Mouse (Mus musculus) lung, adult 2 months (tissue): ENCODE measurements around the gene Ccna1. TPM values are rescaled to one million over a fixed set of nuclear protein-coding genes. Genes with fewer than 3 reads are reported as not detected.
A peak's percentile ranks its signal among the peaks of the same experiment; 100 is the strongest.

Experiments
- DNase-seq: peaks from one replicate; pipeline ENCODE4 v3.0.0; 2022
- H3K4me1 ChIP-seq: fragments of 200-500 bp; 2 replicates; pipeline ENCODE4 v1.6.1; 2011; ENCODE audit warnings: low read length; ENCODE audit not compliant: control insufficient read depth, insufficient read depth
- H3K4me3 ChIP-seq: fragments of 200-500 bp; replicated peaks from 2 replicates; pipeline ENCODE3; 2011; ENCODE audit warnings: low read depth, mild to moderate bottlenecking, control low read depth, low read length; ENCODE audit errors: extremely low read depth
- CTCF ChIP-seq: fragments of 200-500 bp; IDR thresholded peaks from 2 replicates; pipeline ENCODE4 v1.5.1; 2011; ENCODE audit warnings: mild to moderate bottlenecking, low read length, control low read depth; ENCODE audit not compliant: insufficient read depth
- POLR2A ChIP-seq: fragments of 200-500 bp; IDR thresholded peaks from 2 replicates; pipeline ENCODE4 v1.6.1; 2011; ENCODE audit warnings: low read depth, mild to moderate bottlenecking, control low read depth, low read length, borderline replicate concordance; ENCODE audit errors: extremely low read depth
- WGBS: fragments of 180-500 bp; shearing (Covaris S2); methylation state at CpG from one replicate; pipeline ENCODE4 v1.1.7; 2018; 5-methylcytosine and 5-hydroxymethylcytosine counted together
- polyA plus RNA-seq: library from polyadenylated mRNA; depleted of rRNA; stranded (reverse); fragments of >200 nt; gene quantifications from 2 replicates; pipeline ENCODE4 v1.2.3, GENCODE M21; 2012

Gene Ccna1
- polyA plus RNA-seq, 1 experiment, result 1.3 TPM

- no peak overlapping the region for H3K4me3 ChIP-seq
- 38% methylated on average over 4 of the region's 4 CpGs for WGBS
- no peak for TF ChIP-seq POLR2A
- no peak for TF ChIP-seq CTCF
- no peak for DNase-seq
- no peaks in the 10 kb centered on the region for H3K4me1 ChIP-seq
Observed at GRCm38 (mm10) chr3:55088359-55088758, 33.1 kb upstream of the Ccna1 start.

- Histone ChIP-seq H3K4me1 (no peaks in the 10 kb centered on the region), H3K4me3 (no peak overlapping the region)
- no peak for DNase-seq
- TF ChIP-seq CTCF (no peak), POLR2A (no peak)
- WGBS, result 54% methylated on average over 4 of the region's 4 CpGs
Observed at GRCm38 (mm10) chr3:55087360-55087759, 32.1 kb upstream of the Ccna1 start.

GRCm38 (mm10) chr3:55086948-55087347 is 31.6 kb upstream of the Ccna1 start:
- no peak overlapping the region for H3K4me3 ChIP-seq
- no peak for DNase-seq
- H3K4me1 ChIP-seq, result no peaks in the 10 kb centered on the region
- no peak for TF ChIP-seq CTCF
- TF ChIP-seq POLR2A, result no peak
- WGBS, result 76% methylated on average over 5 of the region's 5 CpGs

GRCm38 (mm10) chr3:55085716-55086115 is 30.4 kb upstream of the Ccna1 start:
- no peak for DNase-seq
- Histone ChIP-seq H3K4me1 (no peaks in the 10 kb centered on the region), H3K4me3 (no peak overlapping the region)
- WGBS, result 44% methylated on average over 3 of the region's 3 CpGs
- TF ChIP-seq POLR2A (no peak), CTCF (no peak)

- WGBS, result 60% methylated on average over 6 of the region's 6 CpGs
- TF ChIP-seq CTCF (no peak), POLR2A (no peak)
- no peak for DNase-seq
- no peak overlapping the region for H3K4me3 ChIP-seq
- H3K4me1 ChIP-seq, result no peaks in the 10 kb centered on the region
Observed at GRCm38 (mm10) chr3:55084781-55085180, 29.5 kb upstream of the Ccna1 start.

- TF ChIP-seq CTCF, result peak; percentile 93
- TF ChIP-seq POLR2A, result no peak
- DNase-seq, result peak; percentile 50
- WGBS, result 12% methylated on average over 6 of the region's 6 CpGs
- Histone ChIP-seq H3K4me1 (no peaks in the 10 kb centered on the region), H3K4me3 (no peak overlapping the region)
Observed at GRCm38 (mm10) chr3:55080055-55080454, 24.8 kb upstream of the Ccna1 start.

- no peak for DNase-seq
- no peak for TF ChIP-seq POLR2A
- no peak for TF ChIP-seq CTCF
- 64% methylated on average over 8 of the region's 8 CpGs for WGBS
- Histone ChIP-seq H3K4me3 (no peak overlapping the region), H3K4me1 (no peaks in the 10 kb centered on the region)
Observed at GRCm38 (mm10) chr3:55079619-55080018, 24.3 kb upstream of the Ccna1 start.

GRCm38 (mm10) chr3:55078233-55078632 is 22.9 kb upstream of the Ccna1 start:
- H3K4me1 ChIP-seq, result no peaks in the 10 kb centered on the region
- WGBS, result 68% methylated on average over 6 of the region's 6 CpGs
- H3K4me3 ChIP-seq, result no peak overlapping the region
- TF ChIP-seq POLR2A (no peak), CTCF (no peak)
- no peak for DNase-seq

- no peak for TF ChIP-seq POLR2A
- no peak for TF ChIP-seq CTCF
- no peak overlapping the region for H3K4me3 ChIP-seq
- WGBS, result 73% methylated on average over 3 of the region's 3 CpGs
- no peaks in the 10 kb centered on the region for H3K4me1 ChIP-seq
- no peak for DNase-seq
Observed at GRCm38 (mm10) chr3:55075294-55075648, 20.0 kb upstream of the Ccna1 start.

- DNase-seq, result no peak
- no peak overlapping the region for H3K4me3 ChIP-seq
- H3K4me1 ChIP-seq, result no peaks in the 10 kb centered on the region
- WGBS, result 73% methylated on average over 6 of the region's 6 CpGs
- TF ChIP-seq CTCF (no peak), POLR2A (no peak)
Observed at GRCm38 (mm10) chr3:55074576-55075293, 19.4 kb upstream of the Ccna1 start.
